Mouse (Mus musculus) hematopoietic stem cell, adult 5-6 weeks (primary cell): ENCODE measurements around the gene Schip1. TPM values are rescaled to one million over a fixed set of nuclear protein-coding genes. Genes with fewer than 3 reads are reported as not detected.

Experiments used
- ATAC-seq, 2 experiments: fragments of 125-278 bp in 1 of 2; replicated peaks in 1 of 2; 2 replicates each; pipeline ENCODE4 v1.8.0; 2016 to 2017; ENCODE audit warnings: inconsistent platforms in 2 of 2, mild to moderate bottlenecking in 2 of 2, moderate number of reproducible peaks in 2 of 2, low read depth in 1 of 2, moderate TSS enrichment in 1 of 2; ENCODE audit not compliant: low FRiP score in 2 of 2, poor library complexity in 2 of 2, severe bottlenecking in 2 of 2, insufficient read depth in 1 of 2, low TSS enrichment in 1 of 2
- total RNA-seq: library from RNA; stranded (forward); fragments of 172-1452, 232-1000 nt; gene quantifications from 2 replicates; pipeline ENCODE4 v1.2.3, GENCODE M21; 2017

Gene Schip1
- total RNA-seq, 1 experiment from 2014 or later = 0.94 TPM

DNA sequence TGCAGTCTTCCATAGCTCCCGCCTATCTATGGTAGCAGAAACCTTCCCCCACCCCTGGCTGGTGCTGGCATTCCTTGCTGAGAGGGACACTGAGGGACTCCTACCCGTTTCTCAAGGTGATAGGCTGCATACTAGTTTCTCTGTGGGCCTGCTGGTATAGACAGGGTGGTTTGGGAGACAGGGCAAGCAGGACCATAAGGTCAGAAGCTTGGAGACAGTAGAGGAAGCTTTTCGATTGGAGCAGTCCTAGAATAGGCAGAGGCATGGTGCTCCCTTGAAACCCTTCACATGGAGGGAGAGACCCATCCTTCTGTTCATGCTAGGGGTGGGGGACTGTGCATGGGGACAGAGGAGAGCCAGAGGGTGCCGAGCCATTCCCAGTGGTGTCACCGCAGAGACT is 558.4 kb downstream of the Schip1 start:
- ATAC-seq = no peak

DNA sequence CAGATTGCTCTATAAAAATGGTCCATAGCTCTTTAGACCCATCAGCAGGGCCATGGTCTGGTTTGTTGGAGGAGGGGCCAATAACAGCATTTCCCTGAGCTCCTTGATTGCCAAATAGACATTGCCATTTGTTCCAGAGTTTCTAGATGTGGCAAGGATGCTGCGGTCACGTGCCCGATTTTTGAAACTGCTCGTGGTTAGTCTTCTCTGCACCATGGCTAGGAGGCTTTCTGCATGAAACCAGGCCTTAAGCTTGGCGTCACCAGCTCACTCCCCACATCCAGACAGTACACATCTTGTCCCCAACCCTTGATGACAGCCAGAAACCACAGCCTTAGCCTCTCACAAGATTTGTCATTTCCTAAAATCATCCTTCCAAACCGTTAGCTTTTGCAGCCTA is 559.9 kb downstream of the Schip1 start:
- peak; percentile 37 to 56; a peak in 2 of 4 replicates for ATAC-seq

- no peak for ATAC-seq
These were observed 565.7 kb downstream of the Schip1 start for GRCm38 (mm10) chr3:68630261-68630660.

DNA sequence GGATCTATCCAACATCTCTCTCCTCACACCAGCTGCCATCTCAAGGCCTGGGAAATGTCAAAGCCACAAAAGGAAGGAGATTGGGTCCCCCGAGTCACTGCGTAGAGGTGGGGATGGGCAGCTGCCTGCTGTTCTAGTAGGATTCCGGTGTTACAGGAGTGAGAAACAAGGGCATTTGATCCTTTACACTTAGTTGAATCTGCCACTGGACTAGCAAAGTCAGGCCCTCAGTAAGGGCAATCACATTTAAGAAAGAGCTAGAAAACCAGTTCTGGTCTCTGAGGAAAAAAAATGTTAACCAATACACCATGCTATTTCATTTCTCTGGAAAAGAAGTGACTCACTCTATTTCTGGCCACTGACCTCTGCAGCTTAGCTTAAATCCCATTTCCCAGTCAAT is 566.2 kb downstream of the Schip1 start:
- no peak for ATAC-seq

GRCm38 (mm10) chr3:68632714-68633113 is 568.1 kb downstream of the Schip1 start:
- ATAC-seq = no peak

DNA sequence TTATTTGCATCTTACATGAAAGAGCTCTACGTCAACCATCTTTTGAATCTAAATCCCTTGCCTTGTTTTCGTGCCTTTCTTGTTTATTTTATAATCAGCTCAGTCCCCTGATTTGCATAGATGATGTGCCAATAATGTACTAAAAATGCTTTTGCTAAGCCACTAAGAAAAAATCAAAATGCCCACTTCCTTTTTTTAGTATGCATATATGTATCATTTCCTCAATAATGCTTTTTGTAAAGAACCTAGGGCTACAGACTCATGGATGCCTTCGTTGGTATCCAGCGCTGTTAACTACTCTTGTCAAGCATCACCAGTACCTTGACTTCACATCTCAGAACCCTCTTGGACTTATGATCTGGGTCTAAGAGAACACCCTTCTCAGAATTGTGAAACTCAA is 569.0 kb downstream of the Schip1 start:
- ATAC-seq = no peak

DNA sequence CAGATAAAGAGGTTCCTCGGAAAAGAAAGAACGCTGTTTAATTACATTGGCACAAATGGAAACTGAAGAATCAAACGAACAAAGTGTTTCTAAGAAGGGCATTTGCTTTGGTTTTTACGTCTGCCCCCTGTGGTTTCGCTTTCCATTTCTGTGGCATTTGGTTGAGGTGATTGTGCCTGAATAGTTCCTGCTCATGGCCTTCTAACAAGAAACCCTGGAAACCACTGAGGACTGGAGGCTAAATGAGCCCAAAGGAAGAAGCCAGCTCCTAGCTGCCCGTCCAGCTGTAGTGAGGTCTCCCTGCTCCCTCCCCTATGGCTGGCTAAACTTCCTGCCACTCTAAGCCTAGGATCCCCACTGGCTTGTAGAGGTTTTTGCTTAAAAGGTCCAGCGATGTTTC is 573.4 kb downstream of the Schip1 start:
- peak; percentile 60 to 81 for ATAC-seq

DNA sequence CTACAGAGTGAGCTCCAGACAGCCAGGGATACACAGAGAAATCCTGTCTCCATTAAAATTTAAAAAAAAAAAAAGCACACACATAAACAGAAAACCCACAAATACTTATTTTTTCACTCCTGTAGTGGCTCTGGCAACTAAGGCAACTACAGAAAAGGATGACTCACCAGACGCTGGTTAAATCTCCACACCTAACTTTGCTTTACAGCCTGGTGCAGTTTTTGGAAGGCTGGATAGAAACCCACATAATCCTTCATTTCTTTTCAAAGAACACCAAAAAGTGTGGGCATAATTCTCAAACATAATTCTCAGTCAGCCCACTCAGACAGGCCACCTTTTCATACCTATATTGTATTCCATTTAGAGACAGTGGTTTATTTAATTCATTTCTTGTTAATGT is 574.1 kb downstream of the Schip1 start:
- no peak for ATAC-seq

DNA sequence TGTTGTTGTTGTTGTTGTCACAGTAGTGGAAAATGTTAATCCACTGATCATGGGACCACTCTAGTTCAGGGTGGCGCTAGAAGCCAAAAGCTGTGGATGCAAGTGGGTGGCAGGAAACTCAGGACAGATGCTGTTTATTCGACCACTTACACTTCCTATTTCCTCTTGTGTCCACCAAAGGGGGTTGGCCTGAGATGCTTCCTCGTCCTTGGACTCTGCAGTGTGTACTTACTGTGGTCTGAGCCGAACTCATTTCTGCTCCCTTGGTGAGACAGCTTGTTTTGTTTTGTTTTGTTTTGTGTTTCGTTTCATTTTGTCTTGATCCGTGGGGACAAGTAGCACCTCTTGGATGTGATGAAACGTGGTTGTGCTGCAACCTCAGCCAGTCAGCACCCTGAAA is 578.3 kb downstream of the Schip1 start:
- ATAC-seq = peak in 1 of 2 experiments; percentile 9; a peak in 1 of 4 replicates

- ATAC-seq = peak; percentile 63 to 73
These were observed 582.0 kb downstream of the Schip1 start for GRCm38 (mm10) chr3:68646387-68647130.

GRCm38 (mm10) chr3:68647282-68647681 is 582.7 kb downstream of the Schip1 start:
- no peak for ATAC-seq

DNA sequence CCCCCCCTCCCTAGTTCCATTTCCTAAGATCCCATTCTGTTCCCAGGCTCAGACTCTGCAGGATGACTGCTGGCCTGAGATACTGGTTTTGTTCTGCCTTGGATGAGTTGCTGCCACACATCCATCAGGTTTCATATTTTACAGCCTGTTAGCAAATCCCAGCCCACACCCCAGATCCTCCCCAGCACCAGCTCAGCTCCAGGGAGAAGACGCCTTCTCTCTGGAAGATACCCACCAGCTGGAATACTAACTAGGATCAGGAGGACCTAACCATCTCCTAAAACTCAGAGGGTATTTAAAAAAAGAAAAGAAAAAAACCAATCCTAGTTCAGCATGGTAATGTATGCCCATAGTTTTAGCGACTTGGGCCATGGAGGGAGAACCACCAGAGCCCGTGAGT is 585.6 kb downstream of the Schip1 start:
- ATAC-seq = no peak

GRCm38 (mm10) chr3:68656607-68657352 is 592.2 kb downstream of the Schip1 start:
- peak in 1 of 2 experiments; percentile 35; a peak in 1 of 4 replicates for ATAC-seq

GRCm38 (mm10) chr3:68657589-68658245 is 593.1 kb downstream of the Schip1 start:
- no peak for ATAC-seq

GRCm38 (mm10) chr3:68659996-68660395 is 595.4 kb downstream of the Schip1 start:
- no peak for ATAC-seq

DNA sequence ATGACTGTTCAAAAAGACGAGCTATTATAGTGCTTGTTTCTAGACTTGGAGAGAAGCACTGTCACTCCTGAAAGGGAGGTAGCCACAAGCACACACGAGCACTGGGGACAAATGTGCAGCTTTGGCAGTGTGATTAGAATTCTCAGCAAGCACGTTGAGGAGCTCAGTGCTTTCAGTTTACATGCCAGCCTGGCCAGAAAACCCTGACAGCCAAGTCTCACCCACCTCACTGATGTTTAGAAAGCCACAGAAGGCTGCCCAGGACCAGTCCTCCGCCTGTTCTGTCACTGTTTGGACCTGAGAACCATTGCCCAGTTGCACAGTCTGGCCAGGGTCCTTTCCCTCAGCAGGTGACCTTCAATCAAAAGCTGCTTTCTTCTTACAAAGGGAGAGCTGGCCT is 595.9 kb downstream of the Schip1 start:
- ATAC-seq = no peak

GRCm38 (mm10) chr3:68662386-68662785 is 597.8 kb downstream of the Schip1 start:
- ATAC-seq = peak in 1 of 2 experiments; percentile 46; a peak in 1 of 4 replicates

GRCm38 (mm10) chr3:68664337-68664736 is 599.7 kb downstream of the Schip1 start:
- ATAC-seq = no peak
